Mouse (Mus musculus) liver, adult 2 months (tissue): ENCODE results near the gene Elovl5. TPM values are rescaled to one million over a fixed set of nuclear protein-coding genes. Genes with fewer than 3 reads are reported as not detected.

ENCODE experiments used
- DNase-seq: peaks from one replicate; pipeline ENCODE4 v3.0.0-alpha.2; 2011; ENCODE audit warnings: low read depth, low spot score; ENCODE audit errors: extremely low read depth
- H3K27ac ChIP-seq: fragments of 200-500 bp; replicated peaks from 2 replicates; pipeline ENCODE4 v1.5.1; 2012; ENCODE audit warnings: low read depth, mild to moderate bottlenecking, control low read depth, inconsistent platforms, low read length; ENCODE audit not compliant: insufficient read depth
- H3K27me3 ChIP-seq: fragments of 200-500 bp; 2 replicates; pipeline ENCODE4 v1.6.1; 2012; ENCODE audit warnings: mild to moderate bottlenecking, moderate library complexity, low read length, inconsistent platforms; ENCODE audit not compliant: control insufficient read depth, insufficient read depth
- H3K36me3 ChIP-seq: fragments of 200-500 bp; 2 replicates; pipeline ENCODE4 v1.6.1; 2012; ENCODE audit warnings: low read length, inconsistent platforms; ENCODE audit not compliant: control insufficient read depth, insufficient read depth
- H3K4me1 ChIP-seq: fragments of 200-500 bp; 2 replicates; pipeline ENCODE4 v1.6.1; 2011; ENCODE audit warnings: low read length; ENCODE audit not compliant: control insufficient read depth, insufficient read depth
- H3K4me3 ChIP-seq: fragments of 200-500 bp; 2 replicates; pipeline ENCODE4 v1.5.1; 2011; ENCODE audit warnings: low read depth, mild to moderate bottlenecking, control low read depth, low read length, moderate library complexity; ENCODE audit not compliant: insufficient read depth
- H3K79me2 ChIP-seq: fragments of 200-500 bp; 2 replicates; pipeline ENCODE4 v1.6.1; 2012; ENCODE audit warnings: inconsistent platforms, mild to moderate bottlenecking, low read length, moderate library complexity; ENCODE audit not compliant: control insufficient read depth, insufficient read depth
- H3K9ac ChIP-seq: fragments of 200-500 bp; 2 replicates; pipeline ENCODE4 v1.6.1; 2012; ENCODE audit warnings: low read depth, mild to moderate bottlenecking, control low read depth, inconsistent platforms, low read length
- CTCF ChIP-seq: fragments of 200-500 bp; IDR thresholded peaks from 2 replicates; pipeline ENCODE4 v1.5.1; 2011; ENCODE audit warnings: low read depth, low read length, control low read depth
- POLR2A ChIP-seq: fragments of 200-500 bp; IDR thresholded peaks from 2 replicates; pipeline ENCODE4 v1.6.1; 2011; ENCODE audit warnings: low read length, control low read depth; ENCODE audit not compliant: insufficient read depth; ENCODE audit errors: extremely low read depth
- WGBS: fragments of 180-500 bp; shearing (Covaris S2); methylation state at CpG from one replicate; pipeline ENCODE4 v1.1.7; 2018; 5-methylcytosine and 5-hydroxymethylcytosine counted together
- polyA plus RNA-seq: library from polyadenylated mRNA; depleted of rRNA; stranded (reverse); fragments of >200 nt; gene quantifications from 2 replicates; pipeline ENCODE4 v1.2.3, GENCODE M21; 2012
- total RNA-seq: library from RNA; depleted of rRNA; stranded (reverse); fragments of >200 nt; gene quantifications from 2 replicates; pipeline ENCODE4 v1.2.3, GENCODE M21; 2014

The Elovl5 gene
- total and polyA plus RNA-seq, 2 experiments = 228 to 322 TPM

DNA sequence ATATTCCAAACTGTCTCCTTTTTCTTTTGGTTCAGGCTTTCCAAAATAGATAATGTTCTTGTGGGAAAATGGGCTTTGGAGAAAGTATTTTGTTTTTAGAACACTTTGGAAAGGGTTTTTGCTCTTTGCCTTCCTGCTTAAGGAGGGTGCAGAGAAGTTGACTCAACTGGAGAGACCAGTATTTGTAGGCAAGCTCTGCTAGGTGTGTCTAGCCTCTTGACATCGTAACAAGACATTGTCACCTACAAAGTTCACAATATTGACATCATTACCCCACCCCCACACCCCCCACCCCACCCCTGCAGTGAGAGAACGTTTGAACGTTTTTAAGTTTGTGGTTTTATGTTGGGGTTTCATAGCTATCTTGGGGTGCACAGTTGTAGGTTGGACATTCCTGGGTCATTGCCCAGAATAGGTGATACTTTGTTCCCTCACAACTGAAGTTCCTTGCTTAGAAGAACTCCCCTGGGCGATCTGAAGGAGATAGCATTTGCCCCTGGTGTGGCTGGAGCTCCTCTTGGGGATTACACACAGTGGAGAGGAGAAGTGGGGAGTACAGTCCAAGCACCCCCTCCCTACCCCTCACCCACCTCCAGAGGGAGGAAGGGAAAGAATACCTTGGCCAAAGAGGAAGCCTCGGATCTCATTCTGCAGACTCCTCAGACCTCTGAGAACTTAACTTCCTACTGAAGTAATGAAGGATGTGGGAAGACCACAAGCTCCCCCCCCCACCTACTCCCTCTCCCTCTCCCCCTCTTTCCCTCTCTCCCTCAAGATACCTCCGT lies 48.8 kb downstream of the Elovl5 start:
- 70% methylated on average over 6 of the region's 6 CpGs for WGBS
- Histone ChIP-seq H3K9ac (no peak overlapping the region), H3K4me1 (0 out of 2 replicates have a peak, but pooled peaks cover 2% of the 10 kb centered on the region), H3K4me3 (no peak overlapping the region), H3K27me3 (no peaks in the 10 kb centered on the region), H3K36me3 (peaks cover 19% of the 10 kb centered on the region), H3K27ac (no peak overlapping the region), H3K79me2 (peaks cover 19% of the 10 kb centered on the region; the same call in 1 of the 2 replicates)
- TF ChIP-seq CTCF (no peak), POLR2A (no peak)
- DNase-seq = no peak

- 94% methylated on average over 7 of the region's 7 CpGs for WGBS
- H3K79me2 ChIP-seq = peaks cover 19% of the 10 kb centered on the region; the same call in 1 of the 2 replicates
- DNase-seq = no peak
- H3K27me3 ChIP-seq = no peaks in the 10 kb centered on the region
- H3K9ac ChIP-seq = no peak overlapping the region
- no peak overlapping the region for H3K4me3 ChIP-seq
- TF ChIP-seq POLR2A = no peak
- TF ChIP-seq CTCF = no peak
- H3K36me3 ChIP-seq = peaks cover 11% of the 10 kb centered on the region; the same call in 1 of the 2 replicates
- no peak overlapping the region for H3K27ac ChIP-seq
- H3K4me1 ChIP-seq = 0 out of 2 replicates have a peak, but pooled peaks cover 2% of the 10 kb centered on the region
Measured at GRCm38 (mm10) chr9:77966861-77967260, 49.7 kb downstream of the Elovl5 start.

GRCm38 (mm10) chr9:77967584-77968163 lies 50.5 kb downstream of the Elovl5 start:
- no peak overlapping the region for H3K9ac ChIP-seq
- H3K4me1 ChIP-seq = 0 out of 2 replicates have a peak, but pooled peaks cover 2% of the 10 kb centered on the region
- peaks cover 19% of the 10 kb centered on the region; the same call in 1 of the 2 replicates for H3K79me2 ChIP-seq
- no peak for TF ChIP-seq CTCF
- no peak for TF ChIP-seq POLR2A
- H3K27ac ChIP-seq = no peak overlapping the region
- no peak overlapping the region for H3K4me3 ChIP-seq
- WGBS = 94% methylated on average over 12 of the region's 12 CpGs
- H3K36me3 ChIP-seq = 0 out of 2 replicates have a peak, but pooled peaks cover 7% of the 10 kb centered on the region
- no peak for DNase-seq
- H3K27me3 ChIP-seq = no peaks in the 10 kb centered on the region

DNA sequence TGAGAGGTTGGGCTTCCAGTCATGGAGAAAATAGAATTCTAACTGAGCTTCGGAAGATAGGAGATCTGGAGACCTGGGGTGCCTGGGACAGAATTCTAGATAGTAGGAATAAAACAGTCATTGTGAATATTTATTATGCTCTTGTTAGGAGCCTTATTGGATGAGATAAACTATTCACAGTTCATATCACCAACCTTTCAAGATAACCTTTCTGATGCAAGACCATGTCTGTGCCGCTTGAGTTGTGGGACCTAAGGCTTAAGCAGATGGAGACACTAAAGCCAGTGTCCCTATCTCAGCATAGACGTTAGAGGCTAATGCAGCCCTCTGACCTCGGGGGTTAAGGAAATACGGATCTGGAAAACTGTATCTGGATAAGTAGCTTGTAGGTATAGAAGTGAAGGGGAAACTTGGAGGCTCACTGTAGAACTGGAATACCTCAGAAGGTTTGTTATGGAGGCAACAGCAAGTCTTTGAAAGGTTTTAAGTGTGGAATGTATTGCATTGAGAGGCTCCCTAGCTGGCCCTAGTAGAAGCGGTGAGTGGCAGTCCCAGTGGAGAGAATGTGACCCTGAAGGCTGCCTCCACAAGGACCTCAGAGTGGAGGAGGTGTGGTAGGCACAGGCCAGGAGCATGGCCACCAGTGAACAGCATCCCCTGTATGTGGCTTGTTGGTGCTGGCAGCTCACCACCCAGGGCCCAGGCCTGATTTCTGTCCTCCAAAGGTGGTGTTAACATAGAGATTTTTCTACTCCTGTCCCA lies 52.2 kb downstream of the Elovl5 start:
- Histone ChIP-seq H3K79me2 (peaks cover 13% of the 10 kb centered on the region; the same call in 1 of the 2 replicates), H3K4me3 (no peak overlapping the region), H3K36me3 (0 out of 2 replicates have a peak, but pooled peaks cover 5% of the 10 kb centered on the region), H3K27me3 (no peaks in the 10 kb centered on the region), H3K27ac (no peak overlapping the region), H3K4me1 (0 out of 2 replicates have a peak, but pooled peaks cover 2% of the 10 kb centered on the region), H3K9ac (no peak overlapping the region)
- DNase-seq = no peak
- TF ChIP-seq CTCF (no peak), POLR2A (no peak)
- 78% methylated on average over 6 of the region's 6 CpGs for WGBS

DNA sequence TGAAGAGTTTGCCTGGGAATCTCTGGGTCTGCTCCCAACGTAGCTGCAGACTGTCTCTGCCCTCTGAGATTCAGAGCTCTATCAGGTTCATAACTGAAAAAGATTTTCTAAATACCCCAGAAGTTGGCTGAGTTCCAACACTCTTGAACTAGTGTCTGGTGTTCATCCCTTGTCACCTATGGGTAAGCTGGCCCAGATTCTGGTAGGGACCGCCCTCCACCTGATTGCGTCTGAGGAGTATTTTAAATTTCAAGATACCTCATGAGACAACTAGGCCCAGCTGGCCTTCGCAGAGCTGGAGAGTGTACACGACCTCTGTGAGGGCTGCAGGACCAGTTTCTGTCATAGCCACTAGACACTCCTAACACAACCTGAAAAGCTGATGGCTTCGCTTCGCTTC lies 61.8 kb downstream of the Elovl5 start:
- Histone ChIP-seq H3K27ac (no peak overlapping the region), H3K36me3 (peaks cover 81% of the 10 kb centered on the region), H3K9ac (no peak overlapping the region), H3K4me3 (no peak overlapping the region), H3K79me2 (no peaks in the 10 kb centered on the region), H3K27me3 (no peaks in the 10 kb centered on the region), H3K4me1 (no peaks in the 10 kb centered on the region)
- 96% methylated on average over 7 of the region's 7 CpGs for WGBS
- TF ChIP-seq POLR2A (no peak), CTCF (no peak)
- no peak for DNase-seq
